Mouse (Mus musculus): ENCODE results near the gene 1700001O22Rik. TPM values are rescaled to one million over a fixed set of nuclear protein-coding genes. Genes with fewer than 3 reads are reported as not detected.

Gene 1700001O22Rik
- 2.4 and 3.1 TPM in 2 replicates for polyA plus RNA-seq (2015; fragmentation: Nextera tagmentation; extraction: Ambion mirVana)

DNA sequence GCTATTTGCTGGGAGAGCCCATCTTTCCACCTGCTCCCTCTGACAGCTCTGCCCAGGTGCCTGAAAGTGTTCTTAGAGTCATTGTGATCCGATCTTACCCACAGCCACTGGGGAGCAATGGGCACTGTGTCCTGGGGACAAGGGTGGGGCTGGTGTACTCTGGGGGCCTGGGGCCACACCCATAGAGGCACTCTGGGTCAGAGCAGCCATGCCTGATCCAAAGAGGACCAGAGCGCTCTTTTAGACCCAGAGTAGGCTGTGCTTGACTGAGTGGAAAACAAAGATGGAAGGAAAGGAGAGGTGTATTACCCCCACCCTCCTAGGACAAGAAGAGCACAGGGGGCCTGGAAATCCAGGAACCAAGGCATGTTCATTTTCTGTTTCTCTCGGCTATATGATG is at the start of gene 1700001O22Rik:
Gene 1700001O22Rik (minus strand): TSS at position 58 of the 400 bp plus-strand sequence.
- H3K4me2 ChIP-seq = no peak within 1 kb of the TSS
- H3K36me3 ChIP-seq = no peaks in the 10 kb centered on the region
- H3K27me3 ChIP-seq = peaks cover 27% of the 10 kb centered on the region
- no peak for ATAC-seq (ENCODE audit: insufficient number of reproducible peaks, low FRiP score, low TSS enrichment, low read depth)
- no peak within 1 kb of the TSS for H3K9ac ChIP-seq
- 88% methylated on average over 3 of the region's 3 CpGs for WGBS
- H3K4me3 ChIP-seq = no peak within 1 kb of the TSS
- no peak within 1 kb of the TSS for H3K27ac ChIP-seq
- H3K4me1 ChIP-seq = peaks cover 26% of the 10 kb centered on the region
- H3K9me3 ChIP-seq = no peaks in the 10 kb centered on the region

DNA sequence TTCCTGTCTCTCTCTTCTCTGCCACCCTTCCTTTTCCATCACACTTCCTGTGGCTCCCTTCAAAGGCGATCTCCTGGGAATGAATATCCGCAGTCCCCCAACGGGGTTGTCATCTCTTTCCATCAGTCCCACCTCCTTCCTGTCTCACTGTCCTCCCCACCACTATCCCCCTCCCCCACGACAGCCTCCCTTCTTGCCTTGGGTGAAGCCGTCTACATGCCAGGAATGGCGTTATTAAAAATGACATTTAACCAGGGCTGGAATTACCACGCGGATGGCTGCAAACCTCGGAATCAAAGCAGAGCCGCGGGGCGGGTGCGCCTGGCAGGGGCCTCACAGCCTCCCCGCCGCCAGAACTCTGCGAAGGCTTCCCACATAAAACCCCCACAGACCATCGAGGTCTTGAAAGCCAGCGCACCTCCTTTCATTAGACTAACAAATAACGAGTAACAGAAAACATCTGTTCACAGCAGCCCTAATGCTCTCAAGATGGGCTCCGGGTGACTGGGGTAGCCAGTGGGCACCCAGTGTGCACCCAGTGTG is 49.4 kb upstream of the 1700001O22Rik start:
- H3K4me3 ChIP-seq = no peak overlapping the region
- peak; percentile 37 for ATAC-seq (ENCODE audit: insufficient number of reproducible peaks, low FRiP score, low TSS enrichment, low read depth)
- no peaks in the 10 kb centered on the region for H3K27me3 ChIP-seq
- 7% methylated on average over 20 of the region's 20 CpGs for WGBS
- no peaks in the 10 kb centered on the region for H3K36me3 ChIP-seq
- H3K4me2 ChIP-seq = peak overlapping the region; percentile 32
- no peak overlapping the region for H3K9ac ChIP-seq
- H3K4me1 ChIP-seq = peaks cover 68% of the 10 kb centered on the region
- no peaks in the 10 kb centered on the region for H3K9me3 ChIP-seq
- peak overlapping the region; percentile 76 for H3K27ac ChIP-seq

DNA sequence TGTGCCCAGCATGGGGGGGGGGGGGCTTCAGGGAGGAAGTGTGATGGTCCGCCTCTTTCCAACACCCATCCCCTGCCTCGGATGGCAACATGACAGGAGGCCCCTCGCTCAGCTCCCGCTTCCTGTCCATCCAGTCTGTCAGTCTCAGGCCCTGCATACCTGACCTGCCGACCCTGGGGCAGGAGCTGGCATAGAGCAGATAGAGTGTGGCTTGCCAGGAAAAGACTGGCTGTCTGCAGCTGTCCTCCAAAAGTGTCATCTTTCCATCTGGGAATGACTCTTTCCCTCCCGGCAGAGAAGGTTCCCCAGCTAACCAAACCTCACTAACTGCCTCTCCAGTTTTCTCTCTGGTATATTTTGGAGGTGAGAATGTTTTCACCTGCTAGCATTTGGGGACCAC is 47.1 kb upstream of the 1700001O22Rik start:
- WGBS = 23% methylated on average over 6 of the region's 6 CpGs
- H3K4me3 ChIP-seq = no peak overlapping the region
- no peaks in the 10 kb centered on the region for H3K9me3 ChIP-seq
- peak overlapping the region; percentile 76 for H3K27ac ChIP-seq
- H3K27me3 ChIP-seq = no peaks in the 10 kb centered on the region
- no peak overlapping the region for H3K9ac ChIP-seq
- no peak overlapping the region for H3K4me2 ChIP-seq
- no peak for ATAC-seq (ENCODE audit: insufficient number of reproducible peaks, low FRiP score, low TSS enrichment, low read depth)
- H3K36me3 ChIP-seq = no peaks in the 10 kb centered on the region
- H3K4me1 ChIP-seq = peaks cover 76% of the 10 kb centered on the region

DNA sequence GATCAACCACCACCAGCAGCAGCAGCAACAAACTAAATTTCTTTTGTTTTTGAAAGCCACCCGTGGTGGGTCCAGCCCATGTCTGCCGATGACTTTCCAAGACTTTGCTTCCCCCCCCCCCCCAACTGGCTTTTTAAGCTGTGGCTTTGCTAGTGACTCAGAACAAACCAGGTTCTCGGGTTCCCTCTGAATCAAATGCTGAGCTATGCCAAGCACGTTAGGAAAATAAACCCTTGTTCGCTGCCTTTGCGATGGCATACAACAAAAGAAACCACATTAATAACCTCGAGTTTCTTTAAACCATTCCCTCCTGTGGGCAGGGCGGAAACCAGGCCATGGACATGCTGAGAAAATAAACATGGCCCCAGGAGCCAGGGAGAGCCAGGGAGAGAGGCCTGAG is 44.7 kb upstream of the 1700001O22Rik start:
- no peak for ATAC-seq (ENCODE audit: insufficient number of reproducible peaks, low FRiP score, low TSS enrichment, low read depth)
- Histone ChIP-seq H3K4me1 (peaks cover 69% of the 10 kb centered on the region), H3K4me2 (peak overlapping the region; percentile 76; the same call in 1 of the 2 replicates), H3K9ac (no peak overlapping the region), H3K27me3 (no peaks in the 10 kb centered on the region), H3K27ac (no peak overlapping the region), H3K36me3 (no peaks in the 10 kb centered on the region), H3K9me3 (no peaks in the 10 kb centered on the region), H3K4me3 (no peak overlapping the region; the same call in 1 of the 2 replicates)
- 42% methylated on average over 8 of the region's 8 CpGs for WGBS

DNA sequence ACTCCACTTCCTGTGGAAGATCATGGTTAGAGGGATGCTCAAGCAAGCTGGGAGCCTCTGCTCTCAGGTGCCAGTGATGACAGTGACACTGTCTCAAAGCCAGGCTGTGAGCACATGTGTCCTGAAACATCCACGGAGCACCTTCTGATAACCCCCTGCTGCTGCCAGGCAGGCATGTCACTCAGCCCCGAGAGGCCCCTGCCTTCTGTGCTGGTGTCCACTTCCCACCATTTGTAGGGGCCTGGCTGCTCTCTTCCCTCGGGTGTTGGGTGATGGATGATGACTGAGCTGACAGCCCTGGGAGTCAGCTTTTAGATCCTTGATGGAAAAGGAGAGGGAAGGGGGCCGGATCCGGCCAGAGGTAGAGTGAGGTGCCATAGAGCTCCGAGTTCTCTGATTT is 43.3 kb upstream of the 1700001O22Rik start:
- H3K4me1 ChIP-seq = peaks cover 59% of the 10 kb centered on the region
- 7% methylated on average over 6 of the region's 6 CpGs for WGBS
- peak overlapping the region; percentile 76 for H3K4me2 ChIP-seq
- ATAC-seq (ENCODE audit: insufficient number of reproducible peaks, low FRiP score, low TSS enrichment, low read depth) = no peak
- peak overlapping the region; percentile 85 for H3K27ac ChIP-seq
- no peaks in the 10 kb centered on the region for H3K36me3 ChIP-seq
- peak overlapping the region; percentile 73 for H3K4me3 ChIP-seq
- H3K9me3 ChIP-seq = no peaks in the 10 kb centered on the region
- peak overlapping the region; percentile 31 for H3K9ac ChIP-seq
- no peaks in the 10 kb centered on the region for H3K27me3 ChIP-seq

DNA sequence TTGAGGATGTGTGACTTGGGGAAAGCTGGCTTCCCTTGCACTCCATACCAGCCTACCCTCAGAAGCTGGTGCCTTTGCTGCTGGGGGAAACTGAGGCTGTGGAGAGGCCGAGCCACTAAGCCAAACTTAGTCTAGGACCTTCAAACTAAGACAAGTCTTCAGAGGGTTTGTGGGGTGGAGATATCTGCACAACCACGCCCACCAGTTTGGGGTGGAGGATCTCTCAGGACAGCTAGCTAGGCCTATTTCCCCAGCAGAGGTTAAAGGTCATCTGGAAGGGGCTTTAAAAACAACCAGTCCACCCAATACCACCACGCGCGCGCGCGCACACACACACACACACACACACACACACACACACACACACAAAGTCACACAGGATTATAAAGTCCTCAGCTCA is 42.8 kb upstream of the 1700001O22Rik start:
- ATAC-seq (ENCODE audit: insufficient number of reproducible peaks, low FRiP score, low TSS enrichment, low read depth) = no peak
- Histone ChIP-seq H3K27ac (peak overlapping the region; percentile 85), H3K4me3 (peak overlapping the region; percentile 73), H3K27me3 (no peaks in the 10 kb centered on the region), H3K4me2 (peak overlapping the region; percentile 76), H3K4me1 (peaks cover 54% of the 10 kb centered on the region), H3K9ac (peak overlapping the region; percentile 88), H3K36me3 (no peaks in the 10 kb centered on the region), H3K9me3 (no peaks in the 10 kb centered on the region)
- 43% methylated on average over 8 of the region's 8 CpGs for WGBS

DNA sequence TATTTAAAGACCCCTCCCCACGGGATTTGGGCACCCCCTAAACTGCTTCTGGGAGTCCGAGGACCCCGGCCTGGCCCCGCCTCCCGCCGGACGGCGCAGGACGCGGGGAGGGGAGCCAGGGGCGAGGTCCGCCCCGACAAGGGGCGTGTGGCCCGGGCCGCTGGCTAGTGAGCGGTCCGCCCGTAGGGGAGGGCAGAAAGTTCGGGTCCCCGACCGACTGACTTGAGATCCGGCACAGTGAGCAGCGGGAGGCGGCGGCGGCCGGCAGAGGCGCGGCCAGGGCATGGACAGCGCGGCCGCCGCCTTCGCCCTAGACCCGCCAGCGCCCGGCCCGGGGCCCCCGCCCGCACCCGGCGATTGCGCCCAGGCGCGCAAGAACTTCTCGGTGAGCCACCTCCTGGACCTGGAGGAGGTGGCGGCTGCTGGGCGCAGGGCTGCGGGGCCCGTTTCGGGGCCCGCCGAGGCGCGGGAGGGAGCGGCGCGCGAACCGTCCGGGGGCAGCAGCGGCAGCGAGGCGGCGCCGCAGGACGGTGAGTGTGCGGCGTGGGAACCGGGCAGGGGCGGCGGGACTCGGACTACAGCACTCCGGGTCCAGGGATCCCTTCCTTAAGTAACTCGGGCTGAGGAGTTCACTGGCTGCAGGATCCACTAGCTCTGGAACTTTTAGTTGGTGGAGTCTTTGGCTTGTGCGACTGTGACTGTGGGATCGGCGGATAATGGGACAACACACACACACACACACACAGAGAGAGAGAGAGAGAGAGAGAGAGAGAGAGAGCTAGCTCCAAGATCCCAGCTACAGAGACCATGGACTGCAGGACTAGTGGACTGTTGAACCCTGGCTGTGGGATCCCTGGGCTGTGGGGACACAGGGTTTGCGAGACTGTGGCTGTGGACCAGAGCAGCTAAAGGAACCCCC is 42.0 kb upstream of the 1700001O22Rik start:
- ATAC-seq (ENCODE audit: insufficient number of reproducible peaks, low FRiP score, low TSS enrichment, low read depth) = peak; percentile 32; the same call in 1 of the 2 replicates
- H3K4me3 ChIP-seq = peak overlapping the region; percentile 73
- under 1% methylated on average over 77 of the region's 80 CpGs for WGBS
- no peaks in the 10 kb centered on the region for H3K27me3 ChIP-seq
- H3K36me3 ChIP-seq = no peaks in the 10 kb centered on the region
- no peaks in the 10 kb centered on the region for H3K9me3 ChIP-seq
- H3K9ac ChIP-seq = peak overlapping the region; percentile 88
- peak overlapping the region; percentile 85 for H3K27ac ChIP-seq
- H3K4me1 ChIP-seq = peaks cover 45% of the 10 kb centered on the region
- H3K4me2 ChIP-seq = peak overlapping the region; percentile 76

DNA sequence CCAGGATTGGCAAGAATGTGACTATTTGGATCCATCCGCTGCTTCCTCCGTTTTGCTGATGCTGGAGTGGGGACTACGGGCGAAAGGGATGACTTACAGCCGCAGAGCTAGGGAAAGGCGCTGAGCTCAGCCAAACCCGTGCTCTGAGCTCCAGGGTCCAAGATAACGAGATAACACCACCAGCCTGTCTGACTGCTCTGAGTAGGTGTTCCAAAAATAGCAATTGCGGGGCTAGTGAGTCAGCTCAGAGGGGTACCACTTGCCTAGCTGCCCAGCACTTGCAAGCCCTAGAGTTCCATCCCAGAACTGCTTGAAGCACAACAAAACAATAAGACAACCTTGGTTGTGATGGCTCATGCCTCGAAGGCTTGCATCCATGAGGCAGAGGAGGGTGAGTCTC is 39.2 kb upstream of the 1700001O22Rik start:
- H3K4me1 ChIP-seq = peaks cover 29% of the 10 kb centered on the region
- no peak for ATAC-seq (ENCODE audit: insufficient number of reproducible peaks, low FRiP score, low TSS enrichment, low read depth)
- no peak overlapping the region for H3K4me3 ChIP-seq
- H3K36me3 ChIP-seq = no peaks in the 10 kb centered on the region
- H3K9me3 ChIP-seq = no peaks in the 10 kb centered on the region
- H3K4me2 ChIP-seq = no peak overlapping the region
- H3K9ac ChIP-seq = no peak overlapping the region
- H3K27me3 ChIP-seq = no peaks in the 10 kb centered on the region
- 40% methylated on average over 10 of the region's 10 CpGs for WGBS
- no peak overlapping the region for H3K27ac ChIP-seq

DNA sequence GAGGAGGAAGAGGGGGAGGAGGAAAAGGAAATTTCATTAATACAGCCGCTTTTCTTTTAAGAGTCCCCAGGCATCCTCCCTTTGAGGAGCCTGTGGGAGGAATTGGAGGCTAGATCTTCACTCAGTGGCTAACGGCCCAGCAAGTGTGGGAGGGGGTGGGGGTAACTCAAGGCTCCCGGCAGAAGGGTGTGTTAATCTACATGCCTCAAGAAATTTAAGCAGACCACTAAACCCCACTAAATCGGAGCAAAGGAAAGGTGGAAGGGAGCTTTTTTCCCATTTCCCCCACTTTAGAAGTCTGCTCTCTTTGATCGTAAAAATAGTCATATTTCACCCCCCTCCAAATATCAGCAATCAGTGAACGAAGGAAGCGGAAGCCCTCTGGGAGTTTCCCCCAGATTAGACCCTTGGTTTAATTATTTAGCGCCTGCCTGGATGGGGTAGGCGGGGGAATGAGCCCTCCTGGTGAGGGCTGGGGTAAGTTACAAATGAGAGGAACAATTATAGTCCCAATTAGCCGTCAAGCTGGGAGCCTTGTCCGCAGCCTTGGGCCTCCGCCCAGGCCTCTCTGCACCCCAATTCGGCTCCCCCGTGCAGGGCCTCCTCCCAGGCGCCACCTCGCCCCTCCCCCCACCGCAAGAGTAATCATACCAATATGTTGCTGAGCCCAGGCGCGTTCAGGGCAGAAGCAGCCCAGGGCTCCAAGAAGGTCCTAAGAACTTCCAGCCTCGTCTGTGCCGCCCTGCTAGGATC is 33.0 kb upstream of the 1700001O22Rik start:
- Histone ChIP-seq H3K27ac (peak overlapping the region; percentile 89), H3K27me3 (no peaks in the 10 kb centered on the region), H3K36me3 (no peaks in the 10 kb centered on the region), H3K9ac (no peak overlapping the region), H3K4me1 (peaks cover 44% of the 10 kb centered on the region), H3K4me2 (peak overlapping the region; percentile 29), H3K9me3 (no peaks in the 10 kb centered on the region), H3K4me3 (0 out of 2 replicates have a peak overlapping the region, but pooled peaks have one; percentile 4)
- ATAC-seq (ENCODE audit: insufficient number of reproducible peaks, low FRiP score, low TSS enrichment, low read depth) = peak; percentile 50; the same call in 1 of the 2 replicates
- WGBS = 5% methylated on average over 21 of the region's 21 CpGs

DNA sequence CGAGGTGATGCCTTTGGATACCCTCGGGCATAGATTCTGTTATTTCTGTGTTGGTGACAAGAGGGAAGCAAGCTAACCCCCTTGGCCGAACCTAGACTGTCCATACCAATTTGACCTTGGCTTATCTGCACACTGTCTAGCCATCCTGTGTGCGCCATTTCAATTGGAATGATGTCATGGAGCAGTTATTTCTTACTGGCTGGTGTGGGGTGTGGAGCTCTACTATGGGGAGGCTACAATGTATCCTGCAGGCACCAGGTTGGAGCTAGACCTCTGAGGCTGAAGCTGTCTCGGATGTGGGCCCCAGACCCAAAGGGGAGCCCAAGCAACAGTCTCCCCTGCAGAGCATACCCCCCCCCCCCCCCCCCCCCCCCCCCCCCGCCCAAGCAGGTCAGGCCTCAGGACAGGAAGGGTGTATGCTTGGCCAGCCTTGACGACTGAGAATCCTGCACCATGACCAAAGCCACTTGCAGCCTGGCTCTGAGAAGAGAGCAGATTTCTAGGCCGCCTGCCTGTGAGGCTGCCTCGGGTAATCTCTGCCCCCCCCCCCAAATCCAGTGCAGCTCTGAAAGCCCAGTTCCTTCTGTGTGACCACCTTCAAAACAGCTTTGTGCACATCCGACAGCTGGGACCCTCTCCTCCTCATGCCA is 31.0 kb upstream of the 1700001O22Rik start, which contains the start of gene Prrx2:
Gene Prrx2 (plus strand): TSS at position 600 of the 650 bp plus-strand sequence.
- no peak for ATAC-seq (ENCODE audit: insufficient number of reproducible peaks, low FRiP score, low TSS enrichment, low read depth)
- Histone ChIP-seq H3K9me3 (no peaks in the 10 kb centered on the region), H3K4me1 (peaks cover 44% of the 10 kb centered on the region), H3K4me3 (no peak within 1 kb of the TSS), H3K27ac (peak within 1 kb of the TSS; percentile 93), H3K4me2 (peak within 1 kb of the TSS; percentile 1; the same call in 1 of the 2 replicates), H3K36me3 (no peaks in the 10 kb centered on the region), H3K27me3 (no peaks in the 10 kb centered on the region), H3K9ac (no peak within 1 kb of the TSS)
- WGBS = 41% methylated on average over 9 of the region's 10 CpGs

DNA sequence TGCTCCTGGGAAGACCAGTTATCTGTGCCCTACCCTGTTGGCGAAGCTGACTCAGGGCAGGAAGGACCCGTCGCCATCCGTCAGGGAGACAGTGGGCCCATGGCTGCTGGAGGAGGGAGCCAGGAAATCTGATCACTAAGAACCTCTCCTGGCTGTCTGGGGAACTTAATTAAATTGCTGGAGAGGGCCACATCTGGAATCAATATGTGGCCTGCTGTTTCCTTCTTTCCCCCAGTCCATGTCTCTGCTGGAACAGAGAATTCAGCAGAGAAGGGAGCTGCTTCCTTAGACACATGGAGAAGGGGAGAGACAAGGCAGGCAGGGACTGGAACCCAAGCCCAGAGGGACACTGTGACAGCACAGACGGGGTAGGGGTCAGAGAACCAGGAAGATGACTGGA is 30.2 kb upstream of the 1700001O22Rik start:
- ATAC-seq (ENCODE audit: insufficient number of reproducible peaks, low FRiP score, low TSS enrichment, low read depth) = peak; percentile 53; the same call in 1 of the 2 replicates
- Histone ChIP-seq H3K27ac (peak overlapping the region; percentile 93), H3K4me3 (no peak overlapping the region), H3K9me3 (no peaks in the 10 kb centered on the region), H3K27me3 (no peaks in the 10 kb centered on the region), H3K4me2 (peak overlapping the region; percentile 1; the same call in 1 of the 2 replicates), H3K36me3 (no peaks in the 10 kb centered on the region), H3K4me1 (peaks cover 44% of the 10 kb centered on the region), H3K9ac (no peak overlapping the region)
- 17% methylated on average over 5 of the region's 5 CpGs for WGBS

Data from limb, embryonic 15.5 days (tissue).